Mouse (Mus musculus) adrenal gland, adult 8-10 months (tissue): ENCODE measurements around the gene Cpne4. TPM values are rescaled to one million over a fixed set of nuclear protein-coding genes. Genes with fewer than 3 reads are reported as not detected.

Source experiments
- DNase-seq: peaks from one replicate; pipeline ENCODE4 v3.0.0; 2022
- total RNA-seq, 4 experiments: library from RNA; stranded (reverse); gene quantifications; 2 replicates each; pipeline ENCODE4 v1.2.4; 2022

The Cpne4 gene
- total RNA-seq, result under 1 TPM in 3 of 4 experiments, not detected in 1; 0.19 to 0.45 (median 0.37) TPM

DNA sequence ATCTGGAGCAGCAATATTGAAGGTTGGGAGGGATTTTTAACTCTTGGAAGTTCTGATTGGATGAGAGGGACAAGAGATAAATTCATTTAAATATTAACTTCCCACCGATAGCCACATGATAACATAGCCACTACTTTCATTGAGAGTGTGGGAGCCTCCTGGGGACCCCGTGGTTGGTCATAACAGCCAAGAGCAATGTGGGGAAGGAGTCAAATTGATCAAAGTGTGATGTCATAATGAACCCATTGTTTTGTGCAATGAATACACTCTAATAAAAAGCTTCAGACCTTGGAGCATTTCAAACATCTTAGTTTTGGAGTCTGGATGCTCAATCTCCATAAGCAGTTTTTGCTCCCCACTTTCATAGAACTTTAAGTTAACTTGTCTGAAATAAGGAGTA is at the start of gene Cpne4:
Gene Cpne4 (plus strand): TSS at position 301 of the 400 bp plus-strand sequence.
- DNase-seq, result no peak

DNA sequence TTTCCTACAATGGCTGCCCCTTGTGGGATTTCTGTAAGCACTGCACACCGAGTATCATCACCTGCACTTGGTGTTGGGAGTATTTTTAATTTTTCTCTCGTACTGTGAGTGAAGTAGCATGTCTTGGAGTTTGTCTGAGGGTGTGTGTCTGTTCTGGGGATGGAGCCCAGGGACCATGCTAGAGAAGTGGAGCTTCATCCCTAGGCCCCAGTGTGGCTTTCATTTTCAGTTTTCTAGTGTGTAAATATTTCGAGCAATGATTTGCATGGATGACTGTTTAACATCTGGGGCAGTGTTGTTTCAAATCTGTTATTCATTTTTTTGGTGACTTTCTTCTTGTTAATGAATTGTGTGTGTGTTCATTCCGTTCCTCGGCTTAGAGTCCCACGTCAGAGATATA is 31.9 kb upstream of the Cpne4 start:
- no peak for DNase-seq

DNA sequence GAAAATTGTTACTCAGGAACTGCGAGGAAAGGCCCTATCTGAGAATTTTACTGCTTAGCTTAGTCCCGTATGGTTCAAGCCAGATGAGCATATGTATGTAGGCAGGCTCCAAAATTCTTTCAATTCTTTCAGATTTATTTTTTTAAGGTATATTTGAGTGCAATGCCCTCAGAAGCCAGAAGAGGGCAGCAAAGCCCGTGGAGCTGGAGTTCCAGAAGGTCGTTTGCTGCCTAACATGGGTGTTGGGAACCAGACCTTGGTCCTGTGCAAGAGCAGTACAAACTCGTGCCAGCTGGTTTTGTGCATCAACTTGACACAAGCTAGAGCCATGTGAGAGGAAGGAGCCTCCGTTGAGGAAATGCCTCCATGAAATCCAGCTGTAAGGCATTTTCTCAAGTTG is 11.6 kb upstream of the Cpne4 start:
- no peak for DNase-seq

DNA sequence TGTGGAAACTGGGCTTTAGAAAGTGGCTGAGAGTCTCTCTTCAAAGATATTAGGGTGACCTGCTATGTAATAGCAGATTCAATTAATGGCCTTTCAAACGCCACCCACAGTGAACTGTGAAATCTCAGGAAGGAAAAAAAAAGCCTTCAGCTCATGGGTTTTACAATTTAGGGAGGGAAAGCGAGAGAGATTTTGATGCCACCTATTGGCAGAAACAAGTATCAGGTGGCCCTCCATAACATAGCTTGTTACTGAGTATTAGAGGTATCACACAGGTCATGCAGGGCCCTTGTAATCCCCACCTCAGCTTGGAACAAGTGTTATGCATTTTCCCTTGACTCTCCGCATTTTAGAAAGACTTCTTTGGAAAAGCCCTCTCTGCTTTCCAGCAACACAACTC is 18.7 kb downstream of the Cpne4 start:
- no peak for DNase-seq

DNA sequence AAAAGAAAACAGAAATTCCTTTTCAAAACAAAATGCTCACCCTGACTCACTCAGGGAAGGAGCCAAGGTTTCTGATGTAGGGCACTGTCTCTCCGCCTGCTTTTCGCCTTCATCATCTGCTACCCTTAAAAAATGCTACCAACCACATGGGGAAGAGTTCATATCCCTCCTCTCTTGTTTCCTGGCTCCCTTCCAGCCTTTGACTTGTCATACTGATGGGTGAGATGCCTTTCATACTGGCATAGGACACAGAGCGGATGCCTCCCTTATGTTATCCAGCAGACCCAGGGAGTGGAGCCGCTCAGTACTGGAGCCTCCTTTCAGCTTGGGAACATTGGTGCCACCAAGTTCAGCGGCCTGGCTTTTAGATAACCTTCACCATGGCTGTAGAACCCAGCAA is 19.4 kb downstream of the Cpne4 start:
- no peak for DNase-seq

DNA sequence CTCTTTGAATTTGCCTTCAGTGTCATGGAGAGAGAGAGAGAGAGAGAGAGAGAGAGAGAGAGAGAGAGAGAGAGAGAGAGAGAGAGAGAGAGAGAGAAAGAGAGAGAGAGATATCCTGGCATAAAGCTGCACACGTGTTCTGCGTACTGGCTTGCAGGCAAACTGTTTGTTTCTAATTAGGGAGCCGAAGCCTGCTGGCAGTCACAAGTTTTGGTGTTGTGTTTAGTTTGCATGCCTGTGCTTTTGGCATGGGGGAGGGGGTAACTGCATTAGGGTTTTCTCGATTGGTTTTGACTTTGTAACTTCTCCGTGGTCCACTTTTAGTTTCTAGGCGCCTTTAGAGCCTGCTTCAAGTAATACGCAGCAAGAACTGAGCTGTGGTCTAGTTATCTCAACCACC is 20.0 kb downstream of the Cpne4 start:
- DNase-seq, result no peak

DNA sequence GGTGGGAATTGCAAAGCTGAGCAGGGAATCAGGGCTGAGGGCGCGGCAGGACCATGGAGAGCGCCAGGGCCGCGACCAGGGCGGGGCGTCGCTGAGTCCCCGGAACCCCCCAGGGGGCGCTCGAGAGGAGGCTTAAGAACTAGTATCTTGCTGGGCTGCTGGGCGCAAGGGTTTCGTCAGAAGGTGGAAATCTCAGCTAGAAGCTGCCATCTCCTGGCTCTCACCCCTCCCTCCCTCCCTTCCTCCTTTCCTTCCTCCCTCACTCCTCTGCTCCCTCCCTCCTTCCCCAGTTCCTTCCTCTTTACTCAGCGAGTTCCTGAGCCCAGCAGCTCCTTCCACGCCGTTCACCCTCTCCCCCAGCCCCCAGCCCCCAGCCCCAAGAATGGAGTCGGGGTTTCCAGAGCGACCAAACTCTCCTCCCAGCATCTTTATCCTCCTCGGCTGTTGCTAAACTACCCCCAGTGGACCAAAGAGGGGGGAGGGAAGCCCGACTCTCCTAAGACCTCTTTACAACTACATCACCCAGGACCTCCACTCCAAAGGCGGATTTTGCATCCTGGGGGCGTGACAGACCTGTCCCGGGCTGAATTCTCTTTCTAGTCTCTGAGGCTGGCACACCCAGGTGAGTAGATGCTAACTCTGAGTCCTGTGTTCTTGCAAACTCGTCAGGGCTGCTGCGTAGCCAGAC is 22.5 kb downstream of the Cpne4 start:
- peak; percentile 42 for DNase-seq

DNA sequence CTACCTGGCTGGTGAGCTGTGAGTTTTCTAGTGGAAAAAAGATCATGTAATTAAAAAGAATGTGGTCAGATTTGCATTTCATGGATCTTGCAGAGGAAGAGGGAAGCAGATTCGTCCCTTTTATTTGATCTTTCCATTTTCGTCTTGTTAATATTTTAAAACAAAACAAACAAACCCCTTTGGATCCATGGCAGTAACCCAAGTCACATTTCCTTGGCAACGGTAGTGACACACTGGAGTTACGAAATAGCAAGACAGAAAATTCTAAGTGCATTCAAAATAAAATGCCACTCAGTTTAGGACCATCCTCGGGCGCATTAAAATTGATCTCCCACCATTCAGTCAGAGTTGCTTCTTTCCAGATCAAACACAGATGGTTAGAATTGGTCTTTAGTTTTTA is 25.8 kb downstream of the Cpne4 start:
- DNase-seq, result no peak

DNA sequence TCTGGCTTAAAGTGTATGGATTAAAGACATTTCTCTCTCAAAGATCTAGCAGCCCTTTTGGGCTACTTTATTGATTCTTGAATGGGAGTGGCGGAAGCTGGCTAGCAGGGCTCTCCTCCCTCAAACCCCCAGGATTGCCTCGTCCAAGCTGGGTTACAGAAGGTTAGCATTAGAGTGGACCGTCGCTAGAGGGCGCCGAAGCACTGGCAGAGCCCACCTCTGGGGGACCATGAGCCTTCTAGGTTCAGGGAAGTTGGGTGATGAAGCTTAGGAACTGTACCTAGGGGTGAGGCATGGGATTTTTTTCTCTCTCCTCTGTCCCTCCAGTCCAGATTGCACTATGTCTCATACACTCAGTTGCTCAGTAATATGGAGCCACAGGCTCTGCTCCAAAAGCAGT is 27.4 kb downstream of the Cpne4 start:
- no peak for DNase-seq

DNA sequence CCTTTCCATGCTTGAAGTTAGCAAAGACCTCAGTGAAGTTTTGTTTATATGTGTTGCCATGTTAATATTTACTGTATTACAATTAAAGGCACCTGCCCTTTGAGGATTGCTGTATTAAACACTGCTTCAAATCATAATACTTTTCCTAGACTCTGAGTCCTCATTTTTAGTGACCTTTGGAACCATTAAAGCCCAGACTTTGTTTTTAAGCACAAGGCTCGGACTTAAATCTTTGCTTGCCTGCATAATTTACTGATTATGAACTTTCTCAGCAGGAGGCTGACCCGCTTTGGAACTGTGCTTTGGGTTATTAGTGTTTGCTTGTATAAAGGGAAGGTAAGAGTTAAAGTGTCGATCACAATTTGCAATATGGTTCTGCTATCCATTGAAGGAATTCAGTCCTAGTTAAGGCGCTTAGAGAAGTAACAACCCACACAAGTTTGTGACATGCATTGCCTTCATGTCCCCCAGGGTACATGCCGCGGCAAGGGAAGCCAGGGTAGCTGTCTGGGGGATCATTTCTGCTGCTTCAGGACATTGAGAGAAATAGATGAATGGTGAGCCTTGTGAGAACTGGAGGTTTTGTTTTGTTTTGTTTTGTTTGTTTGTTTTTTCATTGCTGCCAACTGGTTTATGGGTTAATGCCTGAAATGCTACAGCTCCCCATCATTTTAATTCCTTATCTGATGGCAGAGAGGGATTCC is 35.0 kb downstream of the Cpne4 start:
- DNase-seq, result no peak

DNA sequence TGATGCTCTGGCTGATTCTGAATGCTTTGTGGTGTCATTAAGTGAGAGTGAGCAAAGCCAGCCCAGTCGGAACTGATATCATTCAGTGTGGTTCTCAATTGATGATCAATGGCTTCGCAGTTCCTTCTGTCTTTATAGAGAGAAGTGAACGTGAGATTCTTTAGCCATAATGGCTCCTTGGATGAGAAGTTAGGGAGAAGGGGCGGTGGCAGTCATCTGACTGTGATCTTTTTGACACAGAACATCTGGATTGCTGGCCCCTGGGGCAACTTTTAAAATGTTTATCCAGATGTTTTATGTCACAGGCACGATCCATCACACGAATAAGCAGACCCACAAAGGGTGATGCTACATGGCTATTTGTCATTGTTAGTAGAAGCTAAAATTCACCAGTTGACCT is 35.6 kb downstream of the Cpne4 start:
- no peak for DNase-seq

DNA sequence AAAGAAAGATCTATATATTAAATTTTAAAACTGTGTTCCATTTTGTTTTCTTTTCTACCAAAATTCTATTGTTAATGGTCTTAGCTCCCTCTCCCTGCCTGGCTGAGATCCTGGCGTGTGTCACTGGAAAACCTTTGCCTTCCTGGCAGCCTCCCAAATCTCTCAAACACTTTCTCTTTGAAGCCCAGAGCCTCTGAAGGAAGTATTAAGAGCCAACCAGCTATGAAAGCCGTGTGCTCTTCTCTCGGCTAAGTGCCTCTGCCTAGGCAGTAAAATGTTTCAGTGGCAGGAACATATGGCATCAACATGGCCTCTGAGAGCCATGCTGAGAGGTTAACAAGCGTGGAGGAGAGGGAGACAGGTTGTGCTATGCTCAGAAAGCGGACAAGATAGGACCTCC is 47.5 kb downstream of the Cpne4 start:
- no peak for DNase-seq

DNA sequence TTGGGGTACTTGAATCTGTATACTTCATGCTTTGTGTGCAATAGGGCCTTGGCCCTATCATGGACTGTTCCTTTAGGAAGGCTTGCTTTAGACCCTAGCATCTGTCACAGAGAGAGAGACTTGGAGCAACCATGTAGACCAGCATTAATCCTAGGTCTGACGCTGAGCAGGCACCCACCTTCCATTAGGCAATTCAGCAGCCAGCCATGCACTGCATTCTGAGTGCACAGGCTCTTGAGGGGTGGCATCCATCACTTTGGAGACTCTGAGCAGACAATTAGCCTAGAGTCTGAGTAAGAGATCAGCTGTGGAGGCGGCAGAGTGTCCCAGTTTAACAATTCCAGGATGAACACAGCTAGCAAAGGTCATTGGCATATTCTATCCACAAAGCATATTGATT is 47.9 kb downstream of the Cpne4 start:
- no peak for DNase-seq

DNA sequence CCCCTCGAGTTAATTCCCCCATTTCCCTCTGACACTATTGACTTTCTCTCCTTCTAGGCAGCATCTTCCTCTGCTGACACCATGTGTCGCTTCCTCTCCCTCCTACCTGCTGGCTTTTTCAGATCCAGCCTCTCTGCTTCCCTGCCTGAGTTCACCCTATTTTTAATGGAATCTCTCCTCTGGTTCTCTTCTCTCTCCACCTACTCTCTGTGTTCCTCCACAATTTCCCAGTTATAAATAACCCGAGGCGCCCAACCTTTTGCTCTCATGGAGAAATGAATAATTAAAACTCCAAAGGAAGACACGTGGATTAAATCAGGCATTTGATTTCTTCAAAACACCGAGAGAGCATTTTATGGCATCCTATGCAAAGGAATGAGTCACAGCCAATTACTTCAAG is 65.4 kb downstream of the Cpne4 start:
- no peak for DNase-seq

DNA sequence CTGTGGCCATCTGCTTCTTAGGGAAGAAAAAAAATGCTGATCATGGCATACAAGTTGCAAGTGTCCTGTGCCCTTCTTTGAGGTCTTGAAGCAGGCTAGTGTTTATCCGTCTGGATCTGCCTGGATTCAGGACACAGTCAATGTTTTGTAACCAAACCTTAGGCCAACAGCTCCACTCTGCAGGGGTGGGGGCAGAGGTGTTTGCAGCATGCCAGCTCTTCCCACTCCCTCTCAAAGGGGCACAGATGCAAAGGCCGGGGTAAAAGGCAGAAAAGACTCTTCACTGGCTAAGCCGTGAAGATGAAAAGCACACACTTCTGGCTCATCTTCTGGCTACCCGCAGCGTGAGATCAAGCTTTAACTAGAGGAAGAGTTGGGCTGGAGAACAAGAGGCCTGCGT is 69.6 kb downstream of the Cpne4 start:
- DNase-seq, result no peak

DNA sequence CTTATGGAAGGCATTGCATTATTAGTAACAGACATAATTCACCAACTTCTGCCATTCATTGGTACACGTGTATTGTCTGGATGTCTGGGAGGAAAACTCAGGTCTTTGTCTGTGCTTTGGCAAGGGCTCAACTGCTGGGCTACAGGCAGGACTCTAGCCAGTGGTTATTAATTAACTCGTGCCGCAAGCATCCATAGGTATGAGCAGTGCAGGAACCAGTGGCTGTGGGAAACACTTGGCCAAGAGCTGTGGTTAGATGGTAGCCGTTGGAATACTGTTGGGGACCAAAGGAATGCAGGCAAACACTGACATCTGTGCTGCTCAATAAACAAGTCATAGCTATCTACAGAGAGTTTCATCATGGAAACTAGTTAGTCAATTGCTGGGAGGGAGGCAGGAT is 76.5 kb downstream of the Cpne4 start:
- no peak for DNase-seq

DNA sequence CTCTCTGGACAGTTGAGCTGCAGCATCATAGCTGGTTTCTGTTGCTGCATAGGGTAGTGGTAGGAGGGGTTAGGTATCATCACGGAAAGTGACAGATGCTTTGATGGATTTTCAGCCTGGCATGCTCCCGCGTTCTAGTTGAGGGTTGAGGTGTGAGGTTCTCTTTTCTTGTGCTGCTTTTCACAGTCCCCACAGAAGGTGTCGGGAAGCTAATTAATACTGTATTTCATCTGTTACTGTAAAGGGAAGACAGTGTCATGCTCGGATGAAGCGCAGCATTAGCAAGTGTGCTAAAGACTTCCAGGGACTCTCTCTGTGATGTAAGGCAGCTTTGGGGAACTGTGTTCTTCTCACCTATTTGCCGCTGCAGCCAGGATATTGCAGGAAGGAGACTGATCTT is 80.7 kb downstream of the Cpne4 start:
- no peak for DNase-seq

DNA sequence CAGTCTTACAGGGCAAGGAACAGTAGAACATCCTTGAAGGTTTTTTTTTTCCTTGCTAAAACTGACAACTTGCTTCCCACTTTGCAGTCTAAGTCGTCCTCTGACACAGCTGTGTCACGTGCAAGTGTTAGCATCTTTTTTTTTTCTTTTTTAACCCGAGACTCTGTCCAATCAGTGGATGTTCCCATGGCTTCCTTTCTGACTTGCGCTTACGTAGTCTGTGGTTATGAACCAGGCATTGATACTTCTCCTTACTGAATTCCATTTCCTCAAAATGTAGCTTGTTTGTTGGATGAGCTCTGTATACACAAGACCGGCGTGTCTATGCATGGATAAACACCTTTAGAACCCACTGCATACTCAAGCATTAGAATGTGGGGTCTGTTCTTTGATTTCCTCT is 82.2 kb downstream of the Cpne4 start:
- no peak for DNase-seq

DNA sequence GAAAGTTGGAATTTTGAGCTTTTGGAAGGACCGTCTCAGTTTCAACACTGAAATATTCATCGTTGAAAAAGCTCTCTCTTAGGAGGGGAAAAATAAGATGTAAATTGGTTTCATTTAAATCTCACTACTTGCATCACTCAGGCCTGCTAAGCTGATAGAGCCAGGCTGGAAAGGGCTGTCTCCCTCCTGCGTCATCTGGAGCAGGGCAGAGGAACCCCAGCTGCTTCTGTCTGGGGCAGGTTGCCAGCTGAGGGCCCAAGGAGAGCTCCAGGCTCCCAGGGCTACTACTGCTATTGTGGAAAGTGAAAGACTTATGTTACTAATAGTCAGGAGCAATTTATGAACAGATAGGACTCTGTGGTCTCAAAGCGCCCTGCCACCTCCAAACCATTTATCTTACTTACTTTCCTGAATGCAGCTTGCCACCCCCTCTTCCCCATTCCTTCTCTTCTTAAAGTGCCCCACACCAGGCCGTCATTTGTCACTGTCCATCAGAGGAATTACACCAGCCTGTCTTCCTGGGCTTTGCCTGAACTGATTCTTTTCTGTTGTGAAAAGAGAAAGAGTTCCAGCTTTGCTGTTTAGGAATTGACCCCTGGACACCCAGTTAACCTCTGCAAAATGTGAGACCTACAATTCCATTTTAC is 99.4 kb downstream of the Cpne4 start:
- no peak for DNase-seq

DNA sequence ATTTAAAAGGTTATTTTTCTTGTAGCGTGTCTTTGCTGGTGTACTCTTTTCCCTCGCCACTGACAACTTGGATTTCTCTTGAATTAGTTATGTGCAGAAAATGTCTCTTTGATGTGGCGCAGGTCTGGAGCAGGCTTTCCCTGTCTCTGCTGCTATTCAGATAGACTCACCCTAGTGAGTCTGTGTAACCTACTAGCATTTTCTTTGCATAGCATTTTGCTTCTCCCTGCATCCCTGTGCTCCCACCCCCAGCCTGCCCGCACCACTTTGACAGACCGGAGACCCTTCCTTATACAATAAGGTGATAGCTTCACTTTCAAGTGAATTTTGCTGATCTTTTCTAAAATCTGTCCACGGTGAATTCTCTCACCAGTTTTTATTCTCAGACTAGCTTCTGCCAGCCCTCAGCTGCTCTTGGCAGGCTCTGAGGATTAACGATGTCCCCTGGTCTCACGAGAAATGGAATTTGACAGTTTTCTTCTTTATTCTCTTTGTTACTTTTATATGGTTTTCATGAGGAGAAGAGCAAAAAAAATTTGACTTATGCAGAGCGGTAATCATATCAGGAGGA is 105.7 kb downstream of the Cpne4 start:
- DNase-seq, result no peak

DNA sequence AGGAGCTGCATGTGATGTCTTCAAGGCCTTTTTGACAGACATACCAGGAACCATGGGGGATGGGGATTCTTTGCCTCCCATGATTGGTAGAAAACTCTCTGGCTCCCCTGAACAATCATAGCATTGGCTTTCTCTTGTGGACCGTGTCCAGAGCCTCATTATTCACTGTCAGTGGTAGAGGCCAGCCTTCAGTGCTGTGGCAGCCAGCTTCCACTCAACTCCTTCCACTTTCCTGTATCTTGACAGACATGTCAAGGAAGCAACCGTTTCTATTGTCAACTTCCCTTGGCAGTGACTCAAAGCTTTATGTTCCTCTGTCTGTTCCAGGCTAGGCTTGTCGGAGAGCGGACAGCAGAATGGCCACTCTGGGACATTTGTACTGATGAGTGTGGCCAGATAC is 112.7 kb downstream of the Cpne4 start:
- DNase-seq, result no peak

DNA sequence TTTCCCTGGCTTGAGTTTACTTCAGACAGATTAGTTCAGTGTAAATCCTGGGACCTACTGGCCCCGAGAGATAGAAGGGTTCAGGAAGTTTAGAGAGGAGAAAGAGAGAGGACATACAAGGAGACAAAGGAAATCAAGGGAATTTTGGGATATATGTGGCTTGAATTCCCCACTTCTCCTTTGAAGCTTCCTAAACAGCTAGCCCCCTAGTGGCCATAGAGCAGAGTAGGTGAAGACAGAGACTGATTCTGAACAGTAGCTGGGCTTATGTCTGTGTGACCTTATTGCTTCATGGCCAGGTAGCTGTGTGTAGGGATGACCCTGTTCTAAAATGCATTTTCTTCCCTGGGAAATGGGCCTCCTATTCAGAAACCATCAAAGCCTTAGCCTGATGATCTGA is 129.6 kb downstream of the Cpne4 start:
- no peak for DNase-seq

DNA sequence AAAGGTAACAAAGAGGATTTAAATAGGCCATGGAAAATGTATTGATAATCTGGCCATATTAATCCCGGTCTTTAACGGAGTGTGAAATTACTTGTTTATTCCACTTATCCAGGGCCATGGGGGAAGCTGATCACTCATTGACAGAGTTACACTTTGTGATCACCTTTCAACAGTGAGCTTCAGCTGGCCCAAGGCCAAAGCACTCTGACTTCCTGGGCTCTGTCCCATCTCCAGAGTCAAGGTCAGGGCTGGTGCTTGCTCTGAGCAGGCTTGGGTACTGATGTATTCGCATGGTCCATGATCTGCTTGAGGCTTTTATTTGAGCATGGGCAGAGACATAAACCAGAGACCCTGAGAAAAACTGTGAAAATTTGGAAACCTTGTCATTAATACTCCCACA is 131.5 kb downstream of the Cpne4 start:
- no peak for DNase-seq

DNA sequence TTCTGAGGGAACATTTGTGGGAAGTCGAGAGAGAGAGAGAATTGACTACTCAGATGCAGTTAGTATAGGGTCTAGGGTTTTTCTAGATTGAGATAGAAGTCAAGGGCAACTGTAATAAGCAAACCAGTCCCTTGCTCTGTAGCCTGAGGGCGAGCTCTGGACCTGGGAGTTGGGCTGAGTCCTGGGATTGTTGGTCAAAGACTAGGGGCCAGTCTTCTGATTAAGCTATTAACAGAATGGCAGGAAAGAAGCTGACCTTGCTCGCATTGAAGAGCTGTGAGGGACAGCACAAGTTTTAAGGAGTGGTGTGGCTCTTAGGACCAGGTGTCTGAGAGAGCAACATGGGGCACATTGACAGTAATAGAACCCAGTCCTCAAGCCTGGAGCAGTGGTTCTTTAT is 140.0 kb downstream of the Cpne4 start:
- DNase-seq, result no peak
